Mouse (Mus musculus) lung, postnatal 0 days (tissue): ENCODE data around the gene Bmpr1a.

Experiments used
- CTCF ChIP-seq: IDR thresholded peaks from 2 replicates; pipeline ENCODE4 v1.5.1; 2016; ENCODE audit warnings: antibody characterized with exemption, mild to moderate bottlenecking
- EP300 ChIP-seq: IDR thresholded peaks from 2 replicates; pipeline ENCODE4 v1.6.1; 2016; ENCODE audit warnings: antibody characterized with exemption, mild to moderate bottlenecking, control low read depth

- TF ChIP-seq EP300: no peak
- TF ChIP-seq CTCF: no peak
These were observed 109.8 kb downstream of the Bmpr1a start for GRCm38 (mm10) chr14:34393295-34393694.
